Mouse (Mus musculus) lung, postnatal 0 days (tissue): ENCODE data around the gene Ric8b.

ENCODE experiments used
- CTCF ChIP-seq: IDR thresholded peaks from 2 replicates; pipeline ENCODE4 v1.5.1; 2016; ENCODE audit warnings: antibody characterized with exemption, mild to moderate bottlenecking
- EP300 ChIP-seq: IDR thresholded peaks from 2 replicates; pipeline ENCODE4 v1.6.1; 2016; ENCODE audit warnings: antibody characterized with exemption, mild to moderate bottlenecking, control low read depth

GRCm38 (mm10) chr10:84963726-84964125, 46.3 kb downstream of the Ric8b start:
- TF ChIP-seq EP300 = no peak
- no peak for TF ChIP-seq CTCF
